Mouse (Mus musculus) neural tube, embryonic 15.5 days (tissue): ENCODE results near the gene Bloc1s4. TPM values are rescaled to one million over a fixed set of nuclear protein-coding genes. Genes with fewer than 3 reads are reported as not detected.
"Not testable (repeated sequence)": the region's sequence is repeated elsewhere in the genome, so short reads cannot be mapped to it uniquely, and the experiment has no call there.

Experiments
- ATAC-seq: fragments of 200-750 bp; cut with Nextera tagmentation; 2 replicates; pipeline ENCODE4 v1.8.0; 2017; ENCODE audit warnings: mild to moderate bottlenecking, moderate TSS enrichment, moderate library complexity; ENCODE audit not compliant: low FRiP score
- H3K27ac ChIP-seq: fragments of 300-500 bp; sonication (generic); replicated peaks from 2 replicates; pipeline ENCODE4 v1.5.1; 2015; ENCODE audit warnings: mild to moderate bottlenecking, inconsistent platforms
- H3K27me3 ChIP-seq: fragments of 300-500 bp; sonication (generic); replicated peaks from 2 replicates; pipeline ENCODE4 v1.6.1; 2015; ENCODE audit warnings: inconsistent platforms
- H3K36me3 ChIP-seq: fragments of 300-500 bp; sonication (generic); 2 replicates; pipeline ENCODE4 v1.6.1; 2015; ENCODE audit warnings: inconsistent platforms
- H3K4me1 ChIP-seq: fragments of 300-500 bp; sonication (generic); 2 replicates; pipeline ENCODE4 v1.6.1; 2015; ENCODE audit warnings: inconsistent platforms
- H3K4me2 ChIP-seq: fragments of 300-500 bp; sonication (generic); 2 replicates; pipeline ENCODE4 v1.6.1; 2015; ENCODE audit warnings: inconsistent platforms, mild to moderate bottlenecking, moderate library complexity
- H3K4me3 ChIP-seq: fragments of 300-500 bp; sonication (generic); replicated peaks from 2 replicates; pipeline ENCODE4 v1.5.1; 2015; ENCODE audit warnings: mild to moderate bottlenecking, inconsistent platforms
- H3K9ac ChIP-seq: fragments of 300-500 bp; sonication (generic); replicated peaks from 2 replicates; pipeline ENCODE4 v1.6.1; 2015; ENCODE audit warnings: mild to moderate bottlenecking, inconsistent platforms
- H3K9me3 ChIP-seq: fragments of 300-500 bp; sonication (generic); replicated peaks from 2 replicates; pipeline ENCODE4 v1.6.1; 2016; ENCODE audit warnings: inconsistent platforms
- WGBS: fragments of 180-500 bp; shearing (Covaris S2); methylation state at CpG from one replicate; pipeline ENCODE4 v1.1.7; 2015; ENCODE audit warnings: mixed read lengths; 5-methylcytosine and 5-hydroxymethylcytosine counted together
- polyA plus RNA-seq: library from polyadenylated mRNA; unstranded; fragments of >200 nt; fragmentation: Nextera tagmentation; extraction: Ambion mirVana; gene quantifications from 2 replicates; pipeline ENCODE4 v1.2.1, GENCODE M21; 2015

Bloc1s4 gene
- 26.3 and 30.0 TPM in 2 replicates for polyA plus RNA-seq

DNA sequence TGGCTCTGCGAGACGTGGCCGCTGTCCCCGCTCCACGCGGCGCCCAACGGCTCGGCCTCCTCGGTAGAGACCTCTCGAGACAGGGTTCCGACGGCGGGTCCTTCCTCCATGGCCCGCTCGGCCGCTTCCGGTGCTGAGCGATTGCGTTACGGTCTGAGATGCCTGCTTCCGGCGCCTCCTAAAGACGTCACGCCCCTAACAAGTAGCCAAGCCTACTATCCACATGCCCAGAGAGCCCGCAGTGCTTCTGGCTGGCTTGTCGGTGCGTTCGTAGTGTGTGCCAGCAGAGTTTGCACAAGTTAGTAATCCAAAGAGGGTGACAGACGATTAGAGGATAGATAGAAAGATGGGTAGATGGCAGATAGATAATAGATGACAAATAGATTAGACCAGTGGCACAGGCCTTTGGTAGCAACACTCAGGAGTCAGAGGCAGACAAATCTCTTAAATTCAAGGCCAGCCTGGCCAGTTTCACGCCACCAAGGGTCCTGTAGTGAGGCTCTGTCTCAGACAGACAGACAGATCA lies at the start of gene Bloc1s4:
Gene Bloc1s4 (minus strand): TSS at position 115 of the 526 bp plus-strand sequence.
- ATAC-seq = peak; percentile 98
- peak within 1 kb of the TSS; percentile 86 for H3K9ac ChIP-seq
- no peaks in the 10 kb centered on the region for H3K36me3 ChIP-seq
- H3K9me3 ChIP-seq = no peaks in the 10 kb centered on the region
- H3K27me3 ChIP-seq = no peaks in the 10 kb centered on the region; the same call in 1 of the 2 replicates
- peak within 1 kb of the TSS; percentile 97 for H3K4me3 ChIP-seq
- H3K4me1 ChIP-seq = peaks cover 20% of the 10 kb centered on the region
- H3K27ac ChIP-seq = peak within 1 kb of the TSS; percentile 72
- peak within 1 kb of the TSS; percentile 95 for H3K4me2 ChIP-seq
- 3% methylated on average over 31 of the region's 31 CpGs for WGBS

DNA sequence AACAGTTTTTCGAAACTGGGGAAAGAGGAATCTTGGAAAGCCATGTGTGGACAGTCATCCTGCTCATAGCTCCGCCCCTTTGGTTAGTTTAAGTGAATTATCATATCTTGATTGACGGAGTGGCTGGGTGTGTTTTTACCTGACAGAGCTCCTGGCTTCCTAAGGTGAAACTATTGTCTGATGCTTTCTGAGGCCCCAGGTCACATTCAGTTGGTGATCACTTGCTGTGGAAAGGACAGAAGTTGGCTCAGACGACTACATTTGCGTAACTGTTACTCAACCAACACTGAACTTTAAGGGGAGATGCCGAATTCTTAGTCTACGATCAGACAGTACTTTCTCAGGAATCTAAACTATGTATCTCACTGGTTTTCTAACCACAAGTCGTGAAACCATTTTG lies 48.8 kb upstream of the Bloc1s4 start:
- Histone ChIP-seq H3K36me3 (0 out of 2 replicates have a peak, but pooled peaks cover 7% of the 10 kb centered on the region), H3K9ac (no peak overlapping the region), H3K4me3 (peak overlapping the region; percentile 72), H3K27ac (no peak overlapping the region), H3K4me2 (peak overlapping the region; percentile 73), H3K27me3 (no peaks in the 10 kb centered on the region), H3K9me3 (no peaks in the 10 kb centered on the region), H3K4me1 (peaks cover 15% of the 10 kb centered on the region)
- no peak for ATAC-seq
- WGBS = 56% methylated on average over 8 of the region's 8 CpGs

DNA sequence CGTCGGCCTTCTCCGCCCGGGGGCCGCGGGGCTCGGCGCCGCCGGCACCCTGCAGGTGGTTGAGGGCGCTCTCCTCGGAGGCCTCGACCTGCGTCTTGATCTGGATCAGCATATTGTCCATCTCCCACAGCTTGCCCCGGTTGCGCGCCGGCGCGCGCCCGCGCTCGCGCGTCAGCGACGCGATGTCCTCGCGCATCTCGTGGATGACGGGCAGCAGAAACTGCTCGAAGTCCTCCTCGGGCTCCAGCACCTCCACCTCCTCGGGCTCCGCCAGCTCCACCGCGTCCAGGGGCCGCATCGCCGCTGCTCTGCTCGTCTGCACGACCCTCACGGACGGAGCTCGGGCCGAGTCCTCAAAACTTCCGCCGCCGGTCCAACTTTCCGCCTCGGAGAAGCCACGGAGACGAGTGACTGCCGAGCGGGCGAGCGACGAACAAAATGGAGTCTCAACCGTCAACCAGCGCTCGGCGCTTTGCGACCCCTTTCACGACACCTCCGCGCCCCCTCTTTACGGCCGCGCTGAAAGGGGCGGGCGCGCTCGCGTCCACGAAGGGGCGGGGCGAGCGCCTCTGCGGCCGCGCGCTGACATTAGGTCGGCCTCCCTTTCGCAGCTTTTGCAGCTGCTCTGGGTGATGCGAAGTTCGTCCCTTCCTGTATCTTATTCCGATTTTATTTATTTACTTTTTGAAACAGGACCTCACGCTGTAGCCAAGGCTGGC lies 48.0 kb upstream of the Bloc1s4 start, which contains the start of gene Mrfap1:
Gene Mrfap1 (minus strand): TSS at position 477 of the 719 bp plus-strand sequence.
- Histone ChIP-seq H3K27ac (peak within 1 kb of the TSS; percentile 93), H3K4me3 (peak within 1 kb of the TSS; percentile 72), H3K9ac (peak within 1 kb of the TSS; percentile 80), H3K4me1 (peaks cover 15% of the 10 kb centered on the region), H3K4me2 (peak within 1 kb of the TSS; percentile 73)
- peak; percentile 85 for ATAC-seq
- under 1% methylated on average over 90 of the region's 90 CpGs for WGBS
- H3K36me3 ChIP-seq, H3K9me3 ChIP-seq, H3K27me3 ChIP-seq: not testable (repeated sequence)

DNA sequence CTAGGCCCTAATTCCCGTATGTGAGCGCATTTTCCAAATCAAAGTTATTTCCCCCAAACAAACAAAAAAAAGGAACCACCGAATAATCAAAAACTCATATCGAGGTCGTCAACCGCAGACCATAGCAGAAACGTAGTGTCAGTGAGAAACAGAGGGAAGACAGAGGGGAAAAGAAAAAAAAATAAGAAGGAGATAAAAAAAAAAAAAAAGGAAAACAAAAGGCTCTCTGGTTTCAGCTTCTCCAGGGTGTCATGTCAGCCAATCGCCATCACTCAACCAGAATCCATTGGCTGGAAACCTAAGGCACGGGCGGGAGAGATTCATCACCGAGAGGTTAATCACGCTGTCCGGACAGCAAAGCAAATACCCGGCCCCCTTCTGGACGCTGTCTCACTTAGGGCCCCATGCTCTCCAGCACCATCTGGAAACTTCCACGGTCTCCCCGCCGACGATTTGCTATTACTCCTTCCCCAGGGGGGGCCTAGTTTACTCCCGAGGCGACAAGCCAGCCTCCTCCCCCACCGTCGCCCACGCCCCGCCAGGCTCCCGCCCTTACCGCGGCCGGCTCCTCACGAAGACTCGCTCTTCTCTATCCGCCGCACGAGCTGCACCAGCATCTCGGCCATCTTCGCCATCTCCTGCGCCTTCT lies 47.3 kb upstream of the Bloc1s4 start:
- not testable (repeated sequence) for H3K27me3 ChIP-seq, H3K9me3 ChIP-seq, H3K36me3 ChIP-seq
- peaks cover 15% of the 10 kb centered on the region for H3K4me1 ChIP-seq
- peak overlapping the region; percentile 73 for H3K4me2 ChIP-seq
- H3K9ac ChIP-seq = peak overlapping the region; percentile 80
- H3K4me3 ChIP-seq = peak overlapping the region; percentile 72
- H3K27ac ChIP-seq = peak overlapping the region; percentile 93
- peak; percentile 70 for ATAC-seq
- 5% methylated on average over 35 of the region's 37 CpGs for WGBS

DNA sequence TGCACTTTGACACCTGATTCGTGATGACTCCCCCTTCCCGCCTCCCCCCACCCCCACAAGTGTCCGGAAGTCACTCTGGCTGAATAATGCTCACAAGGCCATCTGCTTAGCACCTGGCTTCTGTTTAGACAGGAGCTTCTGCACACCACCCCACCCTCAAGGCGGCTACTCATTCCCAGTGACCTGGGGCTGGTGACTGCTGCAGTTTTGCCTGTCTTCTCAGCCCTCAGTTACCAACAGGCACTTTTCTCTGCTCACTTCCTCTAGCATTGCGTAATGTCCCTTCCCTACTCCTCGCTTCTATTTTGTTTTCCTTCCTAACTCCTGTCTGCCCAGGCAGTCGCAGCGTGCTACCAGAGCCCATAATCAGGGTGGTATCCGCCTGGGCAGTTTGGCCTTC lies 43.4 kb upstream of the Bloc1s4 start:
- H3K9me3 ChIP-seq = no peaks in the 10 kb centered on the region
- H3K4me2 ChIP-seq = no peak overlapping the region
- no peak for ATAC-seq
- no peaks in the 10 kb centered on the region for H3K27me3 ChIP-seq
- whole genome bisulfite sequencing = 82% methylated on average over 9 of the region's 9 CpGs
- H3K4me3 ChIP-seq = no peak overlapping the region
- no peak overlapping the region for H3K9ac ChIP-seq
- no peak overlapping the region for H3K27ac ChIP-seq
- 0 out of 2 replicates have a peak, but pooled peaks cover 7% of the 10 kb centered on the region for H3K36me3 ChIP-seq
- peaks cover 11% of the 10 kb centered on the region for H3K4me1 ChIP-seq

DNA sequence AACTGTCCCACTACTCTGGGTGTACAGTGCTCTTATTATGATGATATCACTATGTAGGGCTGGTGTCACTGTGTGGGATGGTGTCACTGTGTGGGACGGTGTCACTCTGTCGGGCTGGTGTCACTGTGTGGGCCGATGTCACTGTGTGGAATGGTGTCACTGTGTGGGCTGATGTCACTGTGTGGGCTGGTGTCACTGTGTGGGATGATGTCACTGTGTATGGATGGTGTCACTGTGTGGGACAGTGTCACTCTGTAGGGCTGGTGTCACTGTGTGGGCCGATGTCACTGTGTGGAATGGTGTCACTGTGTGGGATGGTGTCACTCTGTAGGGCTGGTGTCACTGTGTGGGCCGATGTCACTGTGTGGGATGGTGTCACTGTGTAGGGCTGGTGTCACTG lies 37.6 kb upstream of the Bloc1s4 start:
- WGBS = 95% methylated on average over 5 of the region's 5 CpGs
- H3K4me1 ChIP-seq = no peaks in the 10 kb centered on the region
- H3K9ac ChIP-seq = no peak overlapping the region
- H3K9me3 ChIP-seq = no peaks in the 10 kb centered on the region
- H3K4me3 ChIP-seq = no peak overlapping the region
- no peak for ATAC-seq
- no peak overlapping the region for H3K4me2 ChIP-seq
- no peaks in the 10 kb centered on the region for H3K36me3 ChIP-seq
- no peak overlapping the region for H3K27ac ChIP-seq
- H3K27me3 ChIP-seq = no peaks in the 10 kb centered on the region

DNA sequence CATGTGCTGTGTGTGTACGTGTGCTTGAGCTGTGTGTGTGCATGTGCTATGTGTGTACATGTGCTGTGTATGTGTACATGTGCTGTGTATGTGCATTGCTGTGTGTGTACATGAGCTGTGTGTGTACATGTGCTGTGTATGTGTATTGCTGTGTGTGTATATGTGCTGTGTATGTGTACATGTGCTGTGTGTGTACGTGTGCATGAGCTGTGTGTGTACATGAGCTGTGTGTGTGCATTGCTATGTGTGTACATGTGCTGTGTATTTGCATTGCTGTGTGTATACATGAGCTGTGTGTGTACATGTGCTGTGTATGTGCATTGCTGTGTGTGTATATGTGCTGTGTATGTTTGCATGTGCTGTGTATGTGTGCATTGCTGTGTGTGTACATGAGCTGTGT lies 31.1 kb upstream of the Bloc1s4 start:
- 90% methylated on average over 2 of the region's 2 CpGs for WGBS
- H3K27ac ChIP-seq = no peak overlapping the region

DNA sequence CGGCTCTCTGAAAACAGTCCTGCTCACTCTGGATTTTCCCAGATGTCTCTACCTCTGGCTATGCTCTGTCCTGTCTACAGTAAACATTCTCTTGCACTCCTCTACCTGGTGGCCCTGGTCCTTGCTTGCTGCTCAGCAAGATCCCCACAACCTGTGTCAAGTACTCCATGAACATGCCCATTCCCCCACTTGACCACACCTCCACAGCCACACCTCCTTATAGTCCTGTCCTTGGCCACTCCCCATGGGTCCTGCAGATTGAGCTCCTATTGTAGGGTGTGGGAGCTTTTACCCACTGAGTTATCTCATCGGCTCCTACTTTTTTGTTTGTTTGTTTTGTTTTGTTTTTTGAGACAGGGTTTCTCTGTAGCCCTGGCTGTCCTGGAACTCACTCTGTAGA lies 30.5 kb upstream of the Bloc1s4 start:
- no peaks in the 10 kb centered on the region for H3K36me3 ChIP-seq
- H3K9me3 ChIP-seq = no peaks in the 10 kb centered on the region; the same call in 1 of the 2 replicates
- H3K4me3 ChIP-seq = no peak overlapping the region
- ATAC-seq = no peak
- no peaks in the 10 kb centered on the region for H3K27me3 ChIP-seq
- no peak overlapping the region for H3K4me2 ChIP-seq
- no peak overlapping the region for H3K27ac ChIP-seq
- no peak overlapping the region for H3K9ac ChIP-seq
- 92% methylated on average over 1 of the region's 2 CpGs for WGBS
- no peaks in the 10 kb centered on the region for H3K4me1 ChIP-seq

More for the DNA sequence above, 31.1 kb upstream of the Bloc1s4 start:
- H3K9me3 ChIP-seq = no peaks in the 10 kb centered on the region; the same call in 1 of the 2 replicates
- ATAC-seq = no peak
- no peaks in the 10 kb centered on the region for H3K4me1 ChIP-seq
- no peaks in the 10 kb centered on the region for H3K27me3 ChIP-seq
- no peak overlapping the region for H3K9ac ChIP-seq
- H3K4me3 ChIP-seq = no peak overlapping the region
- no peak overlapping the region for H3K4me2 ChIP-seq
- no peaks in the 10 kb centered on the region for H3K36me3 ChIP-seq

DNA sequence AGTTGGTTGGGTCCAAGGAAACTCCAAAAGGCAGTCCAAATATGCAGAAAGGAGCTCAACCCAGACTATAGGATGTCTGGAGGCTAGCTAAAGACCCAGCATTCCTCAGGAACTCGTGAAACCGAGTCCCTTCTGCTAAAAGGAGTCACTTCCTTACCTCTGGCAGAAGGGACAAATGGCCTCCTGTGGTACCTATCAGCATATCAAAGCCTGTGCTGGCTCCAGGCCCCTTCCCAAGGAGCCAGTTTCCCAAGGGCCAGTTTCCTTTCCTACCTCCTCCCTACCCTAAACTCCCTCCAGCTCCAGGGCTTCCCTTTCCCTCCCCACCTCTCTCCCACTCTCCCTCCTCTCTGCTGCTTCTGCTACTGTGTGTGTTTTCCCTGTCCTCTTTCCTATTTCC lies 28.7 kb upstream of the Bloc1s4 start:
- 4% methylated on average over 2 of the region's 2 CpGs for WGBS

DNA sequence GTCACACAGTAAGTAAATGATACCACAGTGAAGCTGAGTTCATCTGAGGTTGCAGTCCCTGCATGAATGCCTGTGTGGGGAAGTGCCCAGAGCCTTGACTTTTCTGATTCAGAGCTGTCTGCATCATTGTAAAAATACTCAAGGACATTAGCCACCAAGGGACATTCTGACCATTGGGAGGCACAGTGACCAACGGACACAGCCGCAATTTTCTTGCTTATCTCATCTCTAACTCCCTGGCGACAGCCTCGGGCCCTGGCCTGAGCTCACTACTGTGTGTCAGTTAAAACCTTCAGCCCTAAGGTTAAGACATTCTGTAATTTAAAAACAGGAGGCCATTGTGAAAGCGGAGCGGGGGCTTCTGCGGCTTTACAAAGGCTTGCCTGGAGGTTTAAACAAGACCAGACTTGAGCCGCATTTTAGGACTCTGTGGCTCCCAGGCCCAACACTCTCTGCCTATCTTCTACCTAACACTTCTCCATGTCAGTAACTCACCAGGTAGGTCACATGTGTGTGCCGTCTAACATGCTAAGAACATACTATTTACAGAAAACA lies 27.6 kb upstream of the Bloc1s4 start:
- H3K9me3 ChIP-seq = no peaks in the 10 kb centered on the region; the same call in 1 of the 2 replicates
- H3K27ac ChIP-seq = no peak overlapping the region
- no peak overlapping the region for H3K4me3 ChIP-seq
- no peak for ATAC-seq
- no peak overlapping the region for H3K9ac ChIP-seq
- H3K4me1 ChIP-seq = no peaks in the 10 kb centered on the region
- H3K36me3 ChIP-seq = no peaks in the 10 kb centered on the region
- H3K4me2 ChIP-seq = no peak overlapping the region
- 51% methylated on average over 9 of the region's 9 CpGs for WGBS
- H3K27me3 ChIP-seq = no peaks in the 10 kb centered on the region

More for the DNA sequence above, 28.7 kb upstream of the Bloc1s4 start:
- H3K9me3 ChIP-seq = no peaks in the 10 kb centered on the region; the same call in 1 of the 2 replicates
- H3K9ac ChIP-seq = no peak overlapping the region
- no peaks in the 10 kb centered on the region for H3K4me1 ChIP-seq
- H3K27ac ChIP-seq = no peak overlapping the region
- ATAC-seq = no peak
- no peak overlapping the region for H3K4me2 ChIP-seq
- no peaks in the 10 kb centered on the region for H3K36me3 ChIP-seq
- no peaks in the 10 kb centered on the region for H3K27me3 ChIP-seq
- H3K4me3 ChIP-seq = no peak overlapping the region

DNA sequence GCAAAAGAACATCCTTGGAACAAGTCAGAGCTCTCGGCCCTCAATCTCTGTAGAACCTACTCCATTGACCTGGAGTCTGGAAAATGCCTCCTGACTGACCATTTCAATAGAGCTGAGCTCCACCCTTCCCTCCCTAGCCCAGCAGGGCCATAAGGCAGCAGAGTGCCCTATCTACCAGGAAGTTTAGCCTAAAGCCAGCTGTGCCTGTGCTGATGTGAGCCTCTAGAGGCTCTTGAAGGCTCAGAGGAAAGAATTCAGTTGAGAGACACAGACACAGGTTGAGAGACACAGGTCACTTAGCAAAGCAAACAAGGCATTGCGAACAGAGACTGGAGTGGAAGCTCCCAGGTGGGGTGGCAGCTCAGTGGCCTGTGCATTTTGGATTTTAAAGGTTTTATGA lies 26.9 kb upstream of the Bloc1s4 start:
- Histone ChIP-seq H3K9ac (no peak overlapping the region), H3K36me3 (no peaks in the 10 kb centered on the region), H3K4me1 (no peaks in the 10 kb centered on the region), H3K27me3 (no peaks in the 10 kb centered on the region), H3K27ac (no peak overlapping the region), H3K9me3 (no peaks in the 10 kb centered on the region; the same call in 1 of the 2 replicates), H3K4me2 (no peak overlapping the region), H3K4me3 (no peak overlapping the region)
- ATAC-seq = no peak
- 88% methylated on average over 2 of the region's 2 CpGs for WGBS
